Mouse (Mus musculus) forebrain, embryonic 13.5 days (tissue): ENCODE measurements around the gene Pex11b. TPM values are rescaled to one million over a fixed set of nuclear protein-coding genes. Genes with fewer than 3 reads are reported as not detected.

Source experiments
- ATAC-seq: fragments of 200-750 bp; cut with Nextera tagmentation; 2 replicates; pipeline ENCODE4 v1.8.0; 2017
- H3K27ac ChIP-seq: fragments of 300-500 bp; sonication (generic); 2 replicates; pipeline ENCODE4 v1.5.1; 2015; ENCODE audit warnings: inconsistent platforms, mild to moderate bottlenecking, moderate library complexity
- H3K27me3 ChIP-seq: fragments of 300-500 bp; sonication (generic); 2 replicates; pipeline ENCODE4 v1.6.1; 2015; ENCODE audit warnings: mild to moderate bottlenecking, inconsistent platforms
- H3K36me3 ChIP-seq: fragments of 300-500 bp; sonication (generic); 2 replicates; pipeline ENCODE4 v1.6.1; 2015; ENCODE audit warnings: mild to moderate bottlenecking, inconsistent platforms; ENCODE audit not compliant: poor library complexity, severe bottlenecking
- H3K4me1 ChIP-seq: fragments of 300-500 bp; sonication (generic); 2 replicates; pipeline ENCODE4 v1.6.1; 2015; ENCODE audit warnings: inconsistent platforms
- H3K4me2 ChIP-seq: fragments of 300-500 bp; sonication (generic); 2 replicates; pipeline ENCODE4 v1.6.1; 2015; ENCODE audit warnings: inconsistent platforms, mild to moderate bottlenecking, moderate library complexity
- H3K4me3 ChIP-seq: fragments of 300-500 bp; sonication (generic); 2 replicates; pipeline ENCODE4 v1.5.1; 2015; ENCODE audit warnings: mild to moderate bottlenecking, inconsistent platforms
- H3K9ac ChIP-seq: fragments of 300-500 bp; sonication (generic); 2 replicates; pipeline ENCODE4 v1.6.1; 2015; ENCODE audit warnings: mild to moderate bottlenecking, inconsistent platforms
- H3K9me3 ChIP-seq: fragments of 300-500 bp; sonication (generic); replicated peaks from 2 replicates; pipeline ENCODE4 v1.6.1; 2016; ENCODE audit warnings: inconsistent platforms
- WGBS: fragments of 180-500 bp; shearing (Covaris S2); methylation state at CpG from one replicate; pipeline ENCODE4 v1.1.7; 2015; 5-methylcytosine and 5-hydroxymethylcytosine counted together
- polyA plus RNA-seq: library from polyadenylated mRNA; unstranded; fragments of >200 nt; fragmentation: Nextera tagmentation; extraction: Ambion mirVana; gene quantifications from 2 replicates; pipeline ENCODE4 v1.2.1, GENCODE M21; 2015

The Pex11b gene
- polyA plus RNA-seq, 1 experiment from 2014 or later = 48.2 TPM

DNA sequence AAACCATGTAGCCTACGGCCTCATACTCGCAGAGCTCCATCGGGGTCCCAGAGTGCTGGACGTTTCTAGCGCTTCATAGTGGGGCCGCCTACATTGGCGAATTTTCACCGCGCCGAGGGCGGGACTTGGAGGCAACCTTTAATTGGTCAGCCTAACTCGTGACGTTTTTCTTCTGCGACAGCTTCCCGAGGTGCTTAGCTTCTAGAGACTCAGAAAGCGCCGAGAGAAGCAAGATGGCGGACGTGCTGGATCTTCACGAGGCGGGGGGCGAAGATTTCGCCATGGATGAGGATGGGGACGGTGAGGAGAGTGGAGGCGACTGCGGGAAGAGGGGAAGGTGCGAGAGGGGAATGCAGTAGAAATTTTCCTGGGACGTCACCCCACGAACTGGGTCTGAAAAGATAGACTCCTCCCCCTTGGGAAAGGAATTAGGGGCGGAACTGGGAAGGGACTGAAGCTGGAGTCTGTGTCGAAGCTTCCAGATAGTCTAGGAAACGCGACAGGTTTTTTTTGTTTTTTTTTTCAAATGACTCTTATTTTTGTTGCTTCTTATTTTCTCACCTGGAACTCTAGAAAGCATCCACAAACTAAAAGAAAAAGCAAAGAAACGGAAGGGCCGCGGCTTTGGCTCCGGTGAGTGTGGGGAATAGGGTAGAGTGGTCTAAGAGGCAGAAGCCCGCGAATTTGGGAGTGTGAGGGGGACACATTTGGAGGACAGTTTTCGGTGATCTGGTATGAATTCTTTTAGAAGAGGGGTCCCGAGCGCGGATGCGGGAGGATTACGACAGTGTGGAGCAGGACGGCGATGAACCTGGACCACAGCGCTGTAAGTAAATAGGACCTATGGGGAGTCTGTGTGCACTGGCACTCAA lies 5.2 kb upstream of the Pex11b start, which contains the start of gene Rbm8a:
Gene Rbm8a (plus strand): TSS at position 205 of the 872 bp plus-strand sequence.
- WGBS = under 1% methylated on average over 48 of the region's 48 CpGs
- H3K4me2 ChIP-seq = peak within 1 kb of the TSS; percentile 92
- peak; percentile 95 for ATAC-seq

DNA sequence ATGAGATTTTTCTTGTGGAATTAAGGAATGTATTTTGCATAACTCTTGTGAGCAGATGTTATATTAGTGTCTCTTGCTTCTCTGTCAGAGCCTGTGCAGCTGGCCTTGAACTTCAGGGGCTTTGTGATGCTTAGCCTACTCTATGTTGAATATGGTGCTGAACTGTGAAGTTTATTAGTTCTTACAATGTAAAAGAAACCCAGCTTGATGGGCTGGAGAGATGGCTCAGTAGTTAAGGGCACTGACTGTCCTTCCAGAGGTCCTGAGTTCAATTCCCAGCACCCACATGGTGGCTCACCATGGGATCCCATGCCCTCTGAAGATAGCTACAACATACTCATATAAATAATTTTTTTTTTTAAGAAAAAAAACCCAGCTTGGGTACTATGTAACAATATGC lies 3.1 kb upstream of the Pex11b start:
- Histone ChIP-seq H3K4me1 (peaks cover 40% of the 10 kb centered on the region), H3K36me3 (peaks cover 30% of the 10 kb centered on the region), H3K27me3 (no peaks in the 10 kb centered on the region), H3K4me3 (no peak overlapping the region), H3K27ac (no peak overlapping the region), H3K9ac (no peak overlapping the region), H3K4me2 (no peak overlapping the region), H3K9me3 (no peaks in the 10 kb centered on the region)
- no peak for ATAC-seq

More for the DNA sequence above, 5.2 kb upstream of the Pex11b start, which contains the start of gene Rbm8a:
- Histone ChIP-seq H3K27me3 (no peaks in the 10 kb centered on the region), H3K36me3 (peaks cover 46% of the 10 kb centered on the region), H3K4me3 (peak within 1 kb of the TSS; percentile 75), H3K9me3 (no peaks in the 10 kb centered on the region), H3K9ac (peak within 1 kb of the TSS; percentile 86), H3K27ac (peak within 1 kb of the TSS; percentile 46), H3K4me1 (peaks cover 26% of the 10 kb centered on the region)

- Histone ChIP-seq H3K27ac (no peak overlapping the region), H3K4me1 (peaks cover 36% of the 10 kb centered on the region), H3K27me3 (no peaks in the 10 kb centered on the region), H3K9me3 (no peaks in the 10 kb centered on the region), H3K4me3 (no peak overlapping the region), H3K36me3 (peaks cover 37% of the 10 kb centered on the region), H3K4me2 (no peak overlapping the region), H3K9ac (no peak overlapping the region)
- 78% methylated on average over 1 of the region's 1 CpGs for WGBS
- ATAC-seq = no peak
These were observed 1.2 kb upstream of the Pex11b start for GRCm38 (mm10) chr3:96634015-96634414.

GRCm38 (mm10) chr3:96635906-96636305 lies 730 bp downstream of the Pex11b start:
- H3K9ac ChIP-seq = peak overlapping the region; percentile 96
- H3K4me3 ChIP-seq = peak overlapping the region; percentile 90
- peaks cover 49% of the 10 kb centered on the region for H3K36me3 ChIP-seq
- H3K27me3 ChIP-seq = no peaks in the 10 kb centered on the region
- no peak for ATAC-seq
- peak overlapping the region; percentile 93 for H3K4me2 ChIP-seq
- H3K27ac ChIP-seq = peak overlapping the region; percentile 75
- no peaks in the 10 kb centered on the region for H3K9me3 ChIP-seq
- 12% methylated on average over 15 of the region's 15 CpGs for WGBS
- peaks cover 26% of the 10 kb centered on the region for H3K4me1 ChIP-seq

- H3K27me3 ChIP-seq = no peaks in the 10 kb centered on the region
- peak overlapping the region; percentile 93 for H3K4me2 ChIP-seq
- H3K9me3 ChIP-seq = no peaks in the 10 kb centered on the region
- peaks cover 21% of the 10 kb centered on the region for H3K4me1 ChIP-seq
- WGBS = 74% methylated on average over 11 of the region's 11 CpGs
- H3K36me3 ChIP-seq = peaks cover 50% of the 10 kb centered on the region
- H3K9ac ChIP-seq = peak overlapping the region; percentile 96
- no peak for ATAC-seq
- H3K4me3 ChIP-seq = peak overlapping the region; percentile 90
- no peak overlapping the region for H3K27ac ChIP-seq
These were observed 1.3 kb downstream of the Pex11b start for GRCm38 (mm10) chr3:96636448-96636847.

DNA sequence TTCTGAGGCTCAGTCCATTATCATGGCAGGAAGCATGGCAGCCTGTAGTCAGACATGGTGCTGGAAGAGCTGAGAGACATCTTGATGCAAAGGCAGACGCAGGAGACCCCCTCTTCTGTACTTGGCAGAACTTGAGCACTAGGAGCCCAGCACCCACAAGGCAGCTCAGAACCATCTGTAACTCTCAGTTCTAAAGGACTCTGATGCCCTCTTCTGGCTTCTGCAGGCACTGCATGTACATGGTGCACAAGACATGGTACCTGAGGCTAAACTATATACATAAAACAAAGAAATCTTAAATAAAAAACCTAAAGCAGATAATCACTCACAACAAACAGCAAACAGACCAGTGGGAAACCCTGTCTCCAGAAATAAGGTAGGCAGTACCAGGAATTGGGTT lies 4.0 kb downstream of the Pex11b start:
- no peak for ATAC-seq
- no peaks in the 10 kb centered on the region for H3K9me3 ChIP-seq

GRCm38 (mm10) chr3:96645018-96645649 lies 10.0 kb downstream of the Pex11b start, which contains the start of gene Itga10:
Itga10 (plus strand) TSS chr3:96645584.
- Histone ChIP-seq H3K9me3 (no peaks in the 10 kb centered on the region), H3K27ac (no peak within 1 kb of the TSS), H3K4me3 (no peak within 1 kb of the TSS), H3K4me1 (no peaks in the 10 kb centered on the region), H3K4me2 (no peak within 1 kb of the TSS), H3K36me3 (peaks cover 31% of the 10 kb centered on the region), H3K9ac (peak within 1 kb of the TSS; percentile 8; the same call in 1 of the 2 replicates), H3K27me3 (no peaks in the 10 kb centered on the region)
- 66% methylated on average over 7 of the region's 7 CpGs for WGBS
- no peak for ATAC-seq

More for the DNA sequence above, 4.0 kb downstream of the Pex11b start:
- no peak overlapping the region for H3K4me3 ChIP-seq
- 83% methylated on average over 1 of the region's 1 CpGs for WGBS
- H3K4me1 ChIP-seq = peaks cover 19% of the 10 kb centered on the region
- no peak overlapping the region for H3K9ac ChIP-seq
- H3K4me2 ChIP-seq = no peak overlapping the region
- H3K27ac ChIP-seq = no peak overlapping the region
- H3K36me3 ChIP-seq = peaks cover 40% of the 10 kb centered on the region
- no peaks in the 10 kb centered on the region for H3K27me3 ChIP-seq

DNA sequence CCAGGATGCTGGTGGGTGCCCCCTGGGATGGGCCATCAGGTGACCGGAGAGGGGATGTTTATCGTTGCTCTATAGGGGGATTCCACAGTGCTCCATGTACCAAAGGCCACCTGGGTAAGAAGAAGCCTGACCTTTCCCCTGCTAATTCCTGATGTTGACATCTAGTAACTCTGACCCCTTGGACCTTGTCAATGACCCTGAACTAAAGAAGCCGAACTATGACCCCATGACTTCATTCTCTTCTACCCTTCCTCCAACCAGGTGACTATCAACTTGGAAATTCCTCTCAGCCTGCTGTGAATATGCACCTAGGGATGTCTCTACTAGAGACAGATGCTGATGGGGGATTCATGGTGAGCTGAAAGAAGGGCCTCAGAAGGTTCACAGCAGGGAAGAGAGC lies 12.2 kb downstream of the Pex11b start:
- Histone ChIP-seq H3K4me1 (no peaks in the 10 kb centered on the region), H3K4me2 (no peak overlapping the region), H3K4me3 (no peak overlapping the region), H3K9me3 (no peaks in the 10 kb centered on the region), H3K36me3 (peaks cover 22% of the 10 kb centered on the region), H3K9ac (no peak overlapping the region), H3K27ac (no peak overlapping the region), H3K27me3 (no peaks in the 10 kb centered on the region)
- ATAC-seq = no peak
- 89% methylated on average over 3 of the region's 3 CpGs for WGBS

DNA sequence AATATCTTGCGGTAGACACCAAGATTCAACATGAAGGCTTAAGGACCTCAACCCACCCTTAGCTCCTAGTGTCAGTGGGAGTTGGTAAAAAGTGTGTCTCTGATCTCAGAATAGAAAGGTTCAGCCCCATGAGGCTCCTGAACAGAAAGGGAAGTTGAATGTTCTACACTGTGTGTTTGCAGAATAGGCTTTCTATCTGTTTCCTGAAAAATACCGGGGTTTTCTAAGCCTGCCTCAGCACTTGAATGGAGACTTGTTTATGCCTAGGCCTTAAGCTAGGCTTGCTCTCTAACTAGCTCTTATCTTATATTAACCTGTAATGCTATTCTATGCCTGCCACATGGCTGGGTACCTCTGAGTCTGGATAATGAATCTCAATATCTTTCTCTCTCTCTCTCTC lies 25.7 kb downstream of the Pex11b start:
- Histone ChIP-seq H3K36me3 (no peaks in the 10 kb centered on the region; the same call in 1 of the 2 replicates), H3K27ac (no peak overlapping the region), H3K9ac (no peak overlapping the region), H3K9me3 (no peaks in the 10 kb centered on the region), H3K4me2 (no peak overlapping the region), H3K27me3 (no peaks in the 10 kb centered on the region), H3K4me1 (peaks cover 10% of the 10 kb centered on the region), H3K4me3 (no peak overlapping the region)
- 86% methylated on average over 2 of the region's 2 CpGs for WGBS
- ATAC-seq = no peak

GRCm38 (mm10) chr3:96662731-96663316 lies 27.6 kb downstream of the Pex11b start:
- Histone ChIP-seq H3K4me3 (peak overlapping the region; percentile 32; the same call in 1 of the 2 replicates), H3K27ac (no peak overlapping the region), H3K9me3 (no peaks in the 10 kb centered on the region), H3K9ac (peak overlapping the region; percentile 55), H3K36me3 (no peaks in the 10 kb centered on the region), H3K4me2 (peak overlapping the region; percentile 61), H3K4me1 (peaks cover 10% of the 10 kb centered on the region), H3K27me3 (no peaks in the 10 kb centered on the region)
- ATAC-seq = no peak
- WGBS = 46% methylated on average over 8 of the region's 8 CpGs

- Histone ChIP-seq H3K4me3 (peak overlapping the region; percentile 32), H3K27me3 (no peaks in the 10 kb centered on the region), H3K36me3 (no peaks in the 10 kb centered on the region), H3K9me3 (no peaks in the 10 kb centered on the region), H3K9ac (peak overlapping the region; percentile 55), H3K27ac (no peak overlapping the region), H3K4me1 (peaks cover 10% of the 10 kb centered on the region), H3K4me2 (peak overlapping the region; percentile 61)
- ATAC-seq = peak; percentile 90
- 6% methylated on average over 15 of the region's 18 CpGs for WGBS
These were observed 28.5 kb downstream of the Pex11b start for GRCm38 (mm10) chr3:96663432-96664239.
